Mouse (Mus musculus) MEL (cell line): ENCODE results near the gene Abat. TPM values are rescaled to one million over a fixed set of nuclear protein-coding genes. Genes with fewer than 3 reads are reported as not detected.

ENCODE experiments used
- DNase-seq: peaks from one replicate; pipeline ENCODE4 v3.0.0; 2011; ENCODE audit warnings: low read depth, low spot score
- H3K27ac ChIP-seq: 2 replicates; pipeline ENCODE4 v1.5.1; 2012; ENCODE audit warnings: low read depth, mild to moderate bottlenecking, control low read depth, low read length, moderate library complexity; ENCODE audit not compliant: control insufficient read depth
- H3K27me3 ChIP-seq, 2 experiments: fragments of 150-350 bp in 1 of 2; sonication (generic) in 1 of 2; 2 replicates each; pipeline ENCODE4 v1.6.1; 2012; ENCODE audit warnings: low read length in 2 of 2, mild to moderate bottlenecking in 2 of 2, improper control_type of control experiment in 1 of 2, moderate library complexity in 1 of 2; ENCODE audit not compliant: insufficient read depth in 2 of 2, control insufficient read depth in 1 of 2
- H3K36me3 ChIP-seq, 2 experiments: 2 replicates each; pipeline ENCODE4 v1.6.1; 2012 to 2014; ENCODE audit warnings: low read length in 2 of 2, improper control_type of control experiment in 1 of 2, inconsistent platforms in 1 of 2, mild to moderate bottlenecking in 1 of 2; ENCODE audit not compliant: insufficient read depth in 2 of 2, control insufficient read depth in 1 of 2
- H3K4me1 ChIP-seq, 2 experiments: fragments of 150-350 bp in 1 of 2; sonication (generic) in 1 of 2; 2 replicates each; pipeline ENCODE4 v1.6.1; 2012; ENCODE audit warnings: low read length in 2 of 2, improper control_type of control experiment in 1 of 2, mild to moderate bottlenecking in 1 of 2; ENCODE audit not compliant: insufficient read depth in 2 of 2, control insufficient read depth in 1 of 2
- H3K4me3 ChIP-seq, 2 experiments: fragments of 150-350 bp in 1 of 2; sonication (generic) in 1 of 2; 2 replicates each; pipeline ENCODE4 v1.5.1; 2012; ENCODE audit warnings: low read depth in 2 of 2, low read length in 2 of 2, mild to moderate bottlenecking in 2 of 2, moderate library complexity in 2 of 2, control low read depth in 1 of 2, improper control_type of control experiment in 1 of 2; ENCODE audit not compliant: control insufficient read depth in 1 of 2, insufficient read depth in 1 of 2
- H3K79me2 ChIP-seq: 2 replicates; pipeline ENCODE4 v1.6.1; 2012; ENCODE audit warnings: mild to moderate bottlenecking, low read length, moderate library complexity; ENCODE audit not compliant: control insufficient read depth, poor library complexity, insufficient read depth
- H3K9ac ChIP-seq: 2 replicates; pipeline ENCODE4 v1.6.1; 2012; ENCODE audit warnings: low read depth, mild to moderate bottlenecking, control low read depth, low read length, moderate library complexity; ENCODE audit not compliant: control insufficient read depth, poor library complexity, severe bottlenecking
- H3K9me3 ChIP-seq: fragments of 150-350 bp; sonication (generic); replicated peaks from 2 replicates; pipeline ENCODE4 v1.6.1; 2012; ENCODE audit warnings: mild to moderate bottlenecking, low read length, improper control_type of control experiment, moderate library complexity; ENCODE audit not compliant: insufficient read depth
- CHD2 ChIP-seq: IDR thresholded peaks from 2 replicates; pipeline ENCODE4 v1.6.1; 2011; ENCODE audit warnings: low read length, improper control_type of control experiment
- CTCF ChIP-seq, 3 experiments: IDR thresholded peaks in 2 of 3; conservative IDR thresholded peaks in 1 of 3; 2 replicates each; pipeline ENCODE4 v1.5.1; 2011 to 2012; ENCODE audit warnings: low read length in 3 of 3, low read depth in 2 of 3, mild to moderate bottlenecking in 2 of 3, improper control_type of control experiment in 1 of 3, inconsistent platforms in 1 of 3, mixed read lengths in 1 of 3, moderate library complexity in 1 of 3; ENCODE audit not compliant: control insufficient read depth in 1 of 3, insufficient read depth in 1 of 3, poor library complexity in 1 of 3, severe bottlenecking in 1 of 3
- ELF1 ChIP-seq: IDR thresholded peaks from 2 replicates; pipeline ENCODE4 v1.6.1; 2014; ENCODE audit warnings: low read depth, mild to moderate bottlenecking, inconsistent platforms, low read length, improper control_type of control experiment, moderate library complexity
- GABPA ChIP-seq: IDR thresholded peaks from 2 replicates; pipeline ENCODE4 v1.6.1; 2012; ENCODE audit warnings: low read depth, mild to moderate bottlenecking, inconsistent platforms, low read length, improper control_type of control experiment, moderate library complexity
- HCFC1 ChIP-seq: IDR thresholded peaks from 2 replicates; pipeline ENCODE4 v1.6.1; 2012; ENCODE audit warnings: low read depth, mild to moderate bottlenecking, inconsistent platforms, low read length, improper control_type of control experiment, moderate library complexity
- JUND ChIP-seq: IDR thresholded peaks from 2 replicates; pipeline ENCODE4 v1.6.1; 2011; ENCODE audit warnings: low read depth, mild to moderate bottlenecking, improper control_type of control experiment, low read length
- KAT2A ChIP-seq: conservative IDR thresholded peaks from 2 replicates; pipeline ENCODE4 v1.6.1; 2012; ENCODE audit warnings: low read depth, low read length, improper control_type of control experiment, inconsistent platforms
- MAX ChIP-seq: IDR thresholded peaks from 2 replicates; pipeline ENCODE4 v1.6.1; 2011; ENCODE audit warnings: low read length, improper control_type of control experiment
- MXI1 ChIP-seq: IDR thresholded peaks from 2 replicates; pipeline ENCODE4 v1.6.1; 2011; ENCODE audit warnings: mild to moderate bottlenecking, low read depth, low read length, improper control_type of control experiment
- MYC ChIP-seq: IDR thresholded peaks from 2 replicates; pipeline ENCODE4 v1.6.1; 2011; ENCODE audit warnings: low read depth, mild to moderate bottlenecking, low read length, improper control_type of control experiment, moderate library complexity
- NELFE ChIP-seq: IDR thresholded peaks from 2 replicates; pipeline ENCODE4 v1.6.1; 2011; ENCODE audit warnings: low read depth, low read length, improper control_type of control experiment
- POLR2AphosphoS2 ChIP-seq: IDR thresholded peaks from 2 replicates; pipeline ENCODE4 v1.6.1; 2011; ENCODE audit warnings: low read length, improper control_type of control experiment
- RCOR1 ChIP-seq: IDR thresholded peaks from 2 replicates; pipeline ENCODE4 v1.6.1; 2012; ENCODE audit warnings: low read depth, mild to moderate bottlenecking, inconsistent platforms, low read length, improper control_type of control experiment
- TAL1 ChIP-seq: IDR thresholded peaks from 2 replicates; pipeline ENCODE4 v1.6.1; 2012; ENCODE audit warnings: mild to moderate bottlenecking, inconsistent platforms, low read length, moderate library complexity, mixed read lengths
- TBP ChIP-seq: IDR thresholded peaks from 2 replicates; pipeline ENCODE4 v1.8.0; 2011; ENCODE audit warnings: low read depth, low read length, improper control_type of control experiment
- USF1 ChIP-seq: IDR thresholded peaks from 2 replicates; pipeline ENCODE4 v1.6.1; 2014; ENCODE audit warnings: low read depth, mild to moderate bottlenecking, inconsistent platforms, low read length, improper control_type of control experiment, moderate library complexity
- USF2 ChIP-seq, 2 experiments: IDR thresholded peaks; 2 replicates each; pipeline ENCODE4 v1.6.1; 2011 to 2012; ENCODE audit warnings: improper control_type of control experiment in 2 of 2, low read length in 2 of 2, borderline replicate concordance in 1 of 2, inconsistent platforms in 1 of 2, low read depth in 1 of 2, mild to moderate bottlenecking in 1 of 2; ENCODE audit not compliant: insufficient read depth in 1 of 2
- polyA plus RNA-seq, 2 experiments: library from polyadenylated mRNA; stranded (reverse) in 1 of 2; unstranded in 1 of 2; fragments of >175 nt in 1 of 2; fragments of >200 nt in 1 of 2; gene quantifications; 2 replicates each; pipeline versions ENCODE4 v1.2.1 to v1.2.4; 2012; ENCODE audit warnings: low replicate concordance in 2 of 2, low read depth in 1 of 2; ENCODE audit not compliant: insufficient read length in 2 of 2, insufficient read depth in 1 of 2, missing spikeins in 1 of 2
- total RNA-seq: library from RNA; depleted of rRNA; stranded (reverse); fragments of 300-350 nt; gene quantifications from 2 replicates; pipeline ENCODE4 v1.2.3, GENCODE M21; 2012

Gene Abat
- total and polyA plus RNA-seq, 3 experiments, result 0.27 to 0.77 TPM; not detected in 1

GRCm38 (mm10) chr16:8668386-8668785 is 155.2 kb downstream of the Abat start:
- no peaks in the 10 kb centered on the region; the same call in none of the 2 replicates for H3K79me2 ChIP-seq
- H3K36me3 ChIP-seq, result peaks cover 0 to 15% of the 10 kb centered on the region in 2 experiments; a peak in 2 of 4 replicates
- no peak overlapping the region for H3K4me3 ChIP-seq
- no peak overlapping the region for H3K9ac ChIP-seq
- H3K9me3 ChIP-seq, result no peaks in the 10 kb centered on the region
- peaks cover 6 to 30% of the 10 kb centered on the region in 2 experiments for H3K4me1 ChIP-seq
- TF ChIP-seq POLR2AphosphoS2 (no peak), ELF1 (no peak), USF1 (no peak), HCFC1 (no peak), USF2 (IDR thresholded peaks at IDR 0.05; ENCODE audit: borderline replicate concordance in 1 of 2, insufficient read depth in 1 of 2, low read depth in 1 of 2, low read length in 2 of 2) (no peak), MAX (no peak), JUND (no peak), RCOR1 (no peak), MXI1 (no peak)
- no peaks in the 10 kb centered on the region for H3K27me3 ChIP-seq
- DNase-seq, result no peak
- no peak overlapping the region for H3K27ac ChIP-seq

- Histone ChIP-seq H3K36me3 (peaks cover 0 to 16% of the 10 kb centered on the region in 2 experiments; a peak in 2 of 4 replicates), H3K4me1 (peaks cover 6 to 32% of the 10 kb centered on the region in 2 experiments), H3K79me2 (no peaks in the 10 kb centered on the region; the same call in none of the 2 replicates), H3K27ac (no peak overlapping the region), H3K4me3 (no peak overlapping the region), H3K9me3 (no peaks in the 10 kb centered on the region)
- no peak for DNase-seq
- TF ChIP-seq NELFE (no peak), TBP (no peak), POLR2AphosphoS2 (no peak), CTCF (IDR thresholded peaks at IDR 0.05 in 2 of 3, conservative IDR thresholded peaks at IDR 0.05 in 1 of 3; ENCODE audit: control insufficient read depth in 1 of 3, insufficient read depth in 1 of 3, low read depth in 2 of 3, low read length in 3 of 3, poor library complexity in 1 of 3, severe bottlenecking in 1 of 3) (no peak), TAL1 (no peak), GABPA (no peak), MYC (no peak), ELF1 (no peak), KAT2A (no peak), HCFC1 (no peak), CHD2 (no peak), JUND (no peak)
- TF ChIP-seq, all 39 proteins: peak for 0
- Histone ChIP-seq H3K9ac (no peak overlapping the region), H3K27me3 (no peaks in the 10 kb centered on the region)
These were observed 156.2 kb downstream of the Abat start for GRCm38 (mm10) chr16:8669432-8669831.
